Mouse (Mus musculus) liver, embryonic 14.5 days (tissue): Measurements from ENCODE around the gene Vmn1r188.

ENCODE experiments used
- CTCF ChIP-seq: IDR thresholded peaks from 2 replicates; pipeline ENCODE4 v1.5.1; 2016; ENCODE audit warnings: antibody characterized with exemption, low read depth, control low read depth
- EP300 ChIP-seq: IDR thresholded peaks from 2 replicates; pipeline ENCODE4 v1.6.1; 2016; ENCODE audit warnings: antibody characterized with exemption, low read depth

DNA sequence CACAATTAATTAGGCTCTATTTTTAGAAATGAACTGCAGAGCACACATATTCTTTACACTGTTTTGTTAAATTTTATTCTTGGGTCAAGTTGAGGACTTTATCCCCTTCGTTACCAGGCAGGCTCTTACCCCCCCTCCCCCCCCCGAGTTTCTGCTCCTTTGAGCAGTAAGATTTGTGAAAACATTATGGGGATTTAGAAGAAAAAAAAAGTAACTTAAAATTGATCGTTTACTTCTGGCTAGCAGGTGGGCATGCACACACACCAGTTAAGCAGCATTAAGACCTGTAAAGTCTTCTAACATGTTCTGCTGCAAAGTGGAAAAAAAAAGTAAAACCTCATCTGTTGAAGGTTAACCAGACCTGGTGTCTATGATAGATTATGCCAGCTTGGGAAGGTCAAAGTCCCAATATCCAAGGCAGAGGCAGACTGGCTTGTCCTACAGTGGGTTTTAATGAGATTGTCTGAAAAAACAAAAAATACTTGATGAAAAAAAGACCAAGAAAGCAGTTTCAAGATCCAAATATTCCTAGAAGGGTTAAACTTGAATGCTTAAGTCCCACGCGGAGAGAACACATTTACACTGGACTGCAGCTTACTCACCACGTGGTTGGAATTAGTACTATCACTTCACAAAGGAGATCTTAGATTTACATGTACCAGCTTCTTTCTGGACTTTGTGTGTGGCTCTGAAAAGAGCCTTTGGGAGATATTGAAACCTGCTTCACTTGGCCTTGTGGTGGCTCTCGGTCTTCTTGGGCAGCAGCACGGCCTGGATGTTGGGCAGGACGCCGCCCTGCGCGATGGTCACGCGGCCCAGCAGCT is 49.6 kb upstream of the Vmn1r188 start:
- TF ChIP-seq EP300 (no peak), CTCF (no peak)
